Mouse (Mus musculus) right cerebral cortex, postnatal 4 days (tissue): ENCODE measurements around the gene Gnb1.

ENCODE experiments used
- DNase-seq: peaks from one replicate; pipeline ENCODE4 v3.0.0-alpha.2; 2022

Gene Gnb1

GRCm38 (mm10) chr4:155487746-155488145 lies 3.4 kb upstream of the Gnb1 start:
- no peak for DNase-seq

GRCm38 (mm10) chr4:155488232-155489025 lies 2.7 kb upstream of the Gnb1 start:
- DNase-seq = peak; percentile 36

GRCm38 (mm10) chr4:155489101-155489970 lies 1.8 kb upstream of the Gnb1 start:
- no peak for DNase-seq

- no peak for DNase-seq
Observed at GRCm38 (mm10) chr4:155490456-155490855, 705 bp upstream of the Gnb1 start.

GRCm38 (mm10) chr4:155491529-155492130 lies 469 bp downstream of the Gnb1 start:
- DNase-seq = peak; percentile 44

- peak; percentile 53 for DNase-seq
Observed at GRCm38 (mm10) chr4:155492131-155492633, 1.0 kb downstream of the Gnb1 start.

GRCm38 (mm10) chr4:155494891-155495290 lies 3.7 kb downstream of the Gnb1 start:
- no peak for DNase-seq

GRCm38 (mm10) chr4:155497963-155498362 lies 6.8 kb downstream of the Gnb1 start:
- DNase-seq = no peak

- DNase-seq = no peak
Observed at GRCm38 (mm10) chr4:155501126-155501525, 10.0 kb downstream of the Gnb1 start.

- DNase-seq = no peak
Observed at GRCm38 (mm10) chr4:155505067-155505466, 13.9 kb downstream of the Gnb1 start.

- no peak for DNase-seq
Observed at GRCm38 (mm10) chr4:155505671-155506295, 14.6 kb downstream of the Gnb1 start.

GRCm38 (mm10) chr4:155508614-155509013 lies 17.5 kb downstream of the Gnb1 start:
- no peak for DNase-seq

GRCm38 (mm10) chr4:155510981-155511380 lies 19.8 kb downstream of the Gnb1 start:
- DNase-seq = no peak

GRCm38 (mm10) chr4:155514810-155515209 lies 23.6 kb downstream of the Gnb1 start:
- DNase-seq = no peak

- DNase-seq = no peak
Observed at GRCm38 (mm10) chr4:155517948-155518517, 26.9 kb downstream of the Gnb1 start.

GRCm38 (mm10) chr4:155522327-155522726 lies 31.2 kb downstream of the Gnb1 start:
- DNase-seq = no peak

GRCm38 (mm10) chr4:155525751-155526150 lies 34.6 kb downstream of the Gnb1 start:
- no peak for DNase-seq

- no peak for DNase-seq
Observed at GRCm38 (mm10) chr4:155529294-155529693, 38.1 kb downstream of the Gnb1 start.

- DNase-seq = no peak
Observed at GRCm38 (mm10) chr4:155549993-155550392, 58.8 kb downstream of the Gnb1 start.

- DNase-seq = no peak
Observed at GRCm38 (mm10) chr4:155550446-155550845, 59.3 kb downstream of the Gnb1 start.

- no peak for DNase-seq
Observed at GRCm38 (mm10) chr4:155551073-155551472, 59.9 kb downstream of the Gnb1 start.

- no peak for DNase-seq
Observed at GRCm38 (mm10) chr4:155552917-155553532, 61.9 kb downstream of the Gnb1 start.
